Mouse (Mus musculus) limb, embryonic 10.5 days (tissue): ENCODE measurements around the gene Tex33. TPM values are rescaled to one million over a fixed set of nuclear protein-coding genes. Genes with fewer than 3 reads are reported as not detected.

Experiments
- DNase-seq: peaks from one replicate; pipeline ENCODE4 v3.0.0-alpha.2; 2017; ENCODE audit warnings: low spot score
- H3K27ac ChIP-seq: fragments of 300-500 bp; sonication (generic); 2 replicates; pipeline ENCODE4 v1.5.1; 2016; ENCODE audit warnings: mild to moderate bottlenecking
- H3K27me3 ChIP-seq: fragments of 300-500 bp; sonication (generic); 2 replicates; pipeline ENCODE4 v1.6.1; 2016; ENCODE audit warnings: low read depth, mild to moderate bottlenecking; ENCODE audit not compliant: poor library complexity, severe bottlenecking
- H3K36me3 ChIP-seq: fragments of 300-500 bp; sonication (generic); 2 replicates; pipeline ENCODE4 v1.6.1; 2016; ENCODE audit warnings: mild to moderate bottlenecking, moderate library complexity
- H3K4me1 ChIP-seq: fragments of 300-500 bp; sonication (generic); 2 replicates; pipeline ENCODE4 v1.6.1; 2016
- H3K4me3 ChIP-seq: fragments of 300-500 bp; sonication (generic); 2 replicates; pipeline ENCODE4 v1.5.1; 2016; ENCODE audit warnings: mild to moderate bottlenecking, moderate library complexity
- H3K9me3 ChIP-seq: fragments of 300-500 bp; sonication (generic); replicated peaks from 2 replicates; pipeline ENCODE4 v1.6.1; 2016; ENCODE audit warnings: mild to moderate bottlenecking
- WGBS: fragments of 180-500 bp; shearing (Covaris S2); methylation state at CpG from one replicate; pipeline ENCODE4 v1.1.7; 2016; 5-methylcytosine and 5-hydroxymethylcytosine counted together
- polyA plus RNA-seq: library from polyadenylated mRNA; unstranded; fragments of >200 nt; fragmentation: Nextera tagmentation; extraction: Ambion mirVana; gene quantifications from 2 replicates; pipeline ENCODE4 v1.2.1, GENCODE M21; 2016

Tex33 gene
- polyA plus RNA-seq, 1 experiment from 2014 or later = not detected

GRCm38 (mm10) chr15:78406293-78406934, 10.7 kb upstream of the Tex33 start, which contains the start of gene Mpst:
Gene Mpst, plus strand, starts transcription at chr15:78406416.
- Histone ChIP-seq H3K4me3 (peak within 1 kb of the TSS; percentile 69), H3K27ac (peak within 1 kb of the TSS; percentile 88), H3K27me3 (peaks cover 40% of the 10 kb centered on the region), H3K9me3 (no peaks in the 10 kb centered on the region), H3K36me3 (no peaks in the 10 kb centered on the region), H3K4me1 (peaks cover 50% of the 10 kb centered on the region)
- WGBS = under 1% methylated on average over 40 of the region's 40 CpGs
- DNase-seq = peak; percentile 88

- peaks cover 33% of the 10 kb centered on the region for H3K27me3 ChIP-seq
- H3K36me3 ChIP-seq = no peaks in the 10 kb centered on the region
- H3K27ac ChIP-seq = peak within 1 kb of the TSS; percentile 88
- no peaks in the 10 kb centered on the region for H3K9me3 ChIP-seq
- peak within 1 kb of the TSS; percentile 69 for H3K4me3 ChIP-seq
- H3K4me1 ChIP-seq = peaks cover 50% of the 10 kb centered on the region
- WGBS = 3% methylated on average over 34 of the region's 34 CpGs
- peak; percentile 79 for DNase-seq
Observed at GRCm38 (mm10) chr15:78405517-78406211, 10.0 kb upstream of the Tex33 start, which contains the start of gene Tst. Gene Tst, minus strand, starts transcription at chr15:78405907.

- Histone ChIP-seq H3K27ac (peak overlapping the region; percentile 88; the same call in 1 of the 2 replicates), H3K4me1 (peaks cover 46% of the 10 kb centered on the region), H3K27me3 (peaks cover 27% of the 10 kb centered on the region), H3K9me3 (no peaks in the 10 kb centered on the region), H3K4me3 (peak overlapping the region; percentile 69), H3K36me3 (no peaks in the 10 kb centered on the region)
- DNase-seq = no peak
- 48% methylated on average over 11 of the region's 11 CpGs for WGBS
Observed at GRCm38 (mm10) chr15:78405098-78405497, 9.4 kb upstream of the Tex33 start.

- 65% methylated on average over 1 of the region's 1 CpGs for WGBS
- DNase-seq = no peak
- Histone ChIP-seq H3K4me1 (peaks cover 39% of the 10 kb centered on the region), H3K27me3 (peaks cover 15% of the 10 kb centered on the region), H3K36me3 (no peaks in the 10 kb centered on the region), H3K4me3 (no peak overlapping the region), H3K27ac (no peak overlapping the region), H3K9me3 (no peaks in the 10 kb centered on the region)
Observed at GRCm38 (mm10) chr15:78403896-78404295, 8.2 kb upstream of the Tex33 start.

GRCm38 (mm10) chr15:78403301-78403741, 7.6 kb upstream of the Tex33 start:
- H3K4me3 ChIP-seq = no peak overlapping the region
- no peak for DNase-seq
- H3K36me3 ChIP-seq = no peaks in the 10 kb centered on the region
- peaks cover 39% of the 10 kb centered on the region for H3K4me1 ChIP-seq
- H3K27ac ChIP-seq = peak overlapping the region; percentile 19; the same call in 1 of the 2 replicates
- peaks cover 9% of the 10 kb centered on the region for H3K27me3 ChIP-seq
- WGBS = 61% methylated on average over 3 of the region's 3 CpGs
- no peaks in the 10 kb centered on the region for H3K9me3 ChIP-seq

- H3K27ac ChIP-seq = no peak overlapping the region
- H3K4me1 ChIP-seq = peaks cover 35% of the 10 kb centered on the region
- H3K4me3 ChIP-seq = no peak overlapping the region
- 82% methylated on average over 7 of the region's 7 CpGs for WGBS
- H3K9me3 ChIP-seq = no peaks in the 10 kb centered on the region
- H3K36me3 ChIP-seq = no peaks in the 10 kb centered on the region
- no peak for DNase-seq
- 0 out of 2 replicates have a peak, but pooled peaks cover under 1% of the 10 kb centered on the region for H3K27me3 ChIP-seq
Observed at GRCm38 (mm10) chr15:78402423-78402822, 6.7 kb upstream of the Tex33 start.

- Histone ChIP-seq H3K4me1 (peaks cover 30% of the 10 kb centered on the region), H3K27ac (no peak overlapping the region), H3K27me3 (no peaks in the 10 kb centered on the region), H3K9me3 (no peaks in the 10 kb centered on the region), H3K36me3 (no peaks in the 10 kb centered on the region), H3K4me3 (no peak overlapping the region)
- no peak for DNase-seq
- 80% methylated on average over 4 of the region's 4 CpGs for WGBS
Observed at GRCm38 (mm10) chr15:78401921-78402320, 6.2 kb upstream of the Tex33 start.

GRCm38 (mm10) chr15:78401345-78401744, 5.6 kb upstream of the Tex33 start:
- H3K36me3 ChIP-seq = no peaks in the 10 kb centered on the region
- H3K4me1 ChIP-seq = peaks cover 25% of the 10 kb centered on the region
- WGBS = 84% methylated on average over 6 of the region's 6 CpGs
- no peaks in the 10 kb centered on the region for H3K27me3 ChIP-seq
- no peak overlapping the region for H3K27ac ChIP-seq
- no peak overlapping the region for H3K4me3 ChIP-seq
- DNase-seq = no peak
- H3K9me3 ChIP-seq = no peaks in the 10 kb centered on the region

- no peak overlapping the region for H3K27ac ChIP-seq
- no peaks in the 10 kb centered on the region for H3K9me3 ChIP-seq
- no peak overlapping the region for H3K4me3 ChIP-seq
- no peaks in the 10 kb centered on the region for H3K36me3 ChIP-seq
- WGBS = 86% methylated on average over 3 of the region's 3 CpGs
- no peak for DNase-seq
- no peaks in the 10 kb centered on the region for H3K27me3 ChIP-seq
- H3K4me1 ChIP-seq = no peaks in the 10 kb centered on the region
Observed at GRCm38 (mm10) chr15:78390855-78391254, 4.9 kb downstream of the Tex33 start.

GRCm38 (mm10) chr15:78385564-78385963, 10.1 kb downstream of the Tex33 start:
- no peaks in the 10 kb centered on the region for H3K36me3 ChIP-seq
- no peaks in the 10 kb centered on the region for H3K9me3 ChIP-seq
- no peak overlapping the region for H3K27ac ChIP-seq
- no peak overlapping the region for H3K4me3 ChIP-seq
- H3K4me1 ChIP-seq = no peaks in the 10 kb centered on the region
- DNase-seq = no peak
- H3K27me3 ChIP-seq = no peaks in the 10 kb centered on the region
- whole genome bisulfite sequencing = 96% methylated on average over 1 of the region's 1 CpGs

- Histone ChIP-seq H3K9me3 (no peaks in the 10 kb centered on the region), H3K27ac (no peak overlapping the region), H3K4me3 (no peak overlapping the region), H3K36me3 (no peaks in the 10 kb centered on the region), H3K27me3 (no peaks in the 10 kb centered on the region), H3K4me1 (no peaks in the 10 kb centered on the region)
- WGBS = 76% methylated on average over 7 of the region's 7 CpGs
- no peak for DNase-seq
Observed at GRCm38 (mm10) chr15:78384220-78385116, 11.2 kb downstream of the Tex33 start.

- H3K27me3 ChIP-seq = no peaks in the 10 kb centered on the region
- no peak overlapping the region for H3K27ac ChIP-seq
- DNase-seq = no peak
- H3K36me3 ChIP-seq = no peaks in the 10 kb centered on the region
- H3K4me3 ChIP-seq = no peak overlapping the region
- no peaks in the 10 kb centered on the region for H3K4me1 ChIP-seq
- H3K9me3 ChIP-seq = no peaks in the 10 kb centered on the region
- 90% methylated on average over 11 of the region's 11 CpGs for WGBS
Observed at GRCm38 (mm10) chr15:78383450-78384219, 12.1 kb downstream of the Tex33 start.
